Mouse (Mus musculus) thymus, postnatal 36 days (tissue): ENCODE measurements around the gene Krt80.

Experiments used
- DNase-seq, 2 experiments: peaks; one replicate each; pipeline ENCODE4 v3.0.0; 2022; ENCODE audit warnings: mixed read lengths in 2 of 2

The Krt80 gene

DNA sequence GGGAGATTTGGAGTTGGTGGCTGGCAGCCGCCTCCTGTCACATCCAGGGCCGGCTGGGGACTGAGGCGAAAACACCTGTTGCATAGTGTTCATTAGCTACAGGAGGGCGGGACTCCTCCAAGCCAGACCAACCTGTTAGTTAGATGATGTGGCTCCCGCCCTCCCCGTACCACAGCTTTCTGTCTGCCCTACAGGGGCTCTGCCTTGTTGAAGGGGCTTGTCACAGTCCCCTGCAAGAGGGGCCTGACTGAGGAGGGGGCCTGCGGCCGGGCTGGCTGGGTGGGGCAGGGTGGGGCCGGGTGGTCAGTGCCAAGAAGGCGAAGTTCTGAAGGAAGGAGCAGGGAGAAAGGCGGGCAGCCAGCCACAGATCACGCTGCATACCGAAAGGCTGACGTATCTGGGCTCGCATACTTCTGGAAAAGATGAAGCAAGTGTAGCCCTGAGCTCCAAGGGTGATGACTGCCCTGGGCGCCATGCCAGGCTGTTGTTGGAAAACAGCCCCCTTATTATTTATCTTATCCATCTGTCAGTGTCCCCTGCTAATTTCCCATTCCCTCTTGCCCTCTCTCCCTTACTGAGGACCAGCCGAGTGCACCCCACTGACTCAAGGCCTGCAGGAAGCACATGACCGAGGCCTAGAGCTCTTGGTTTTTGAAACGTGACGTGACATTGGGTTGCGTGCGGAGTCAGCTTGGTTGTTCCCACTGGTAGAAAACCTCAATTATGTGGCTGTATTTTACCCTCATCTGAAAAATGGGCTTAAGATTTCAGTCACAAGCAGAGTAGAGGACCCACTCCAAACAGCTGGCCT lies at the start of gene Krt80:
Krt80 (minus strand) TSS at position 62 of the 811 bp plus-strand sequence.
- no peak for DNase-seq

DNA sequence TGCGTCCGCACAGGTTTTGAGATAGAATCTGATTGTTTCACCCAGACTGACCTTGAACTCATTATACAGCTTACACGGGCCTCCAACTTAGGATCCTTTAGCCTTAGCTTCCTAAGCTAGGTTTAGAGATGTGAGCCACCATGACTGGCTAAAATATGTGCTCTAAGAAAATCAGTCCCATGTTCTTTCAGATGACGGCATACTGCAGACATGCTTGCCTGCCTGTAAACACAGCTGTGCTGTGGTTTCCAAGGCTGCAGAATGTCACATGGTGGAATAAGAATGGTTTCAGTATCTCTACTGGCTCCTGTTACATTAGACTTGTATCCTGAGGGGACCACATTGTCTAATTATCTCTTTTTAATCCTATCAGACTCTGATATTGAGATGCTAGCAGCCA lies 49.0 kb upstream of the Krt80 start:
- DNase-seq, result no peak

DNA sequence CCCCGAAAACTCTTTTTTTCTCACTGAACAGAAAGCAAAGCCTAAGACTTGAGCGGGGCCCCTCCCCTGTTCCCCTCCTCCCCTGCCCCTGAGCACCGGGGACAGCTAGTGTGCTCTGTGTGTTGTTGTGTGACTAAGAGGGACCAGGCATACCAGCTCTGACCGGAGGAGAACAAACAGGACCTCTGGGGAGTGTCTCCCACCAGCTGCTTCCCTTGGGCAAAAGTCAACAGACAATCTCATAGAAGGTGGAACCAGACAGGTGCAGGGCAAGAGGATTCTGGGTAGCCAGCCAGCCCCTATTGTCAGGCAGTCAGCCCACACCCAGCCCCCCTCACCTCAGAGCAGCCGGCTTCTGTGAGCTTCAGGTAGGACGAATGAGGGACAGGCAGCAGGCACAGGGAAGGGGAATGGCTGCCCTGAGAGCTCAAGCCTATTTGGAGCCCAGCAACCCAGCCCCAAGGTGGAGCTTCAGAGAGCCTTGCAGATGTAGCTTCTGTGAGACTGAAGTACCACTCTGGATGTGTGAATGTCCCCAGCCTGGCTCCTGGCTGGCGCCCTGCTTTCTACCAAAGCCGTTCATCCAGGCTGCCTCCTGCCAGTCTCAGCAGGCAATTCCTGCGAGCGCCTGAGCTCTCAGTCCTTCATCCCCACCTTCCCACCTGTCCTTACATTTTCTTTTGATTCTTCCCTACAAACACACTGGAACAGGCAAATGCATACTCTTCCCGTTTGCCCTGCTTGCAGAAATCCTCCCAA lies 45.0 kb upstream of the Krt80 start:
- DNase-seq, result no peak

DNA sequence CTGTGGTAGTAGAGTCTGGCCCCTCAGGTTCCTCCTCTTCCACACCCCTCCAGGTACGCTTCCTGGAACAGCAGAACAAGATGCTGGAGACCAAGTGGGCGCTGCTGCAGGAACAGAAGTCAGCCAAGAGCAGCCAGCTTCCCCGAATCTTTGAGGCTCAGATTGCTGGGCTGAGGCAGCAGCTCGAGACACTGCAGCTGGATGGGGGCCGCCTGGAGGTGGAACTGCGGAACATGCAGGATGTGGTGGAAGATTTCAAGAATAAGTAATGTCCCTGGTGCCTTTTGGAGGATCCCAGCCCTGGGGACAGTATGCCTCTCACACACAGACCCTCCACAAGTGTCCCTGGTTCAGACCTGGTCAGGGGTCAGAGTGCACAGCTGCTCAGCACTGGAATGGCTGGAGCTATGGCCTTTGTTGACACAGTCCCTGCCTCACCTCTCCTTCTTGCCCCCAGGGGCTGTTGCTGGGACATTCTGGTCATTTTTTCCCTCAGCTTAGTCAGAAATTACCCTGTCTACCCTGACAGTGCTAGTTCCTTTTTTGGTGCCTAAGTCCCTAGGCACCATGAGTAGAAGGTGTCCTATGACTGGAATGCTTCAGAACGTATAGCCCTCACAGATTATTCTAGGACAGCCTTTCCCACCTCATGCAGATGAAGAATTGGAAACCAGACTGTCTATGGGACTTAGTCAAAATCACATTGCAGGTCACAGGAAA lies 44.1 kb upstream of the Krt80 start:
- DNase-seq, result no peak

DNA sequence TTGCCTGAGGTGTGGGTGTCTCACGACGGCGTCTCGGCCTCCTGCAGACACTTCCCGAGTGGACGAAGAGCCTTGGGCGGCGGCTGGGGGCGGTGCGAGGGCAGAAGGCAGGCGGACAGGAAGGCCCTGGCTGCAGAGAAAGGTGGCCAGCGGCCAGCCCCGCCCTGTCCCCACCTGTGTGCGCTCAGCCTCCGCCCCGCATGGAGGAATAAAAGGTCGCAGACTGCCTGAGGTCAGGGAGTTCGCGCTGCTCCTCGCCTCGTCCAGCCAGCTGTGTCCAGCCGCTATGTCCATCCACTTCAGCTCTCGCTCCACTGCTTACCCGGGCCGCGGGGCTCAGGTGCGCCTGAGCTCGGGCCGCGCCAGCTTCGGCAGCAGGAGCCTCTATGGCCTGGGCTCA lies 42.2 kb upstream of the Krt80 start:
- DNase-seq, result no peak

DNA sequence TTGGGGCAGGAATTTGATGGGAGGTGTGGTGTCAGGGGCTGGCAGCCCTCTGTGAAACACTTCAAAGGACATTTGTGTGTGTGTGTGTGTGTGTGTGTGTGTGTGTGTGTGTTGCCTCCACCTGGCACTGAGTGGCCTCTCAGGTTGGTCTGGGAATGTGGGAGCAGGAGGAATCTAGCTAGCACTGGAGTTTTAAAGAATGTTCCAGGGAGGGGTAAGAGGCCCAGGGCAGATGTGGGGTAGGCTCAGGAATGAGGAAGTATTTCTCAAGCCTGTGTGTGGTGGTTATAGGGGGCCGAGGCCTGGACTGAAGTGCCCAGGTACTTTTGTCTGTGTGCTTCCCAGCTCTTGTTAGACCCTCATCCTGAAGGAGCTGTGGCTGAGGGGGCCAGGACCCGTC lies 40.8 kb upstream of the Krt80 start, which contains the start of gene Krt7:
Krt7 (plus strand) TSS at position 269 of the 400 bp plus-strand sequence.
- DNase-seq, result no peak

DNA sequence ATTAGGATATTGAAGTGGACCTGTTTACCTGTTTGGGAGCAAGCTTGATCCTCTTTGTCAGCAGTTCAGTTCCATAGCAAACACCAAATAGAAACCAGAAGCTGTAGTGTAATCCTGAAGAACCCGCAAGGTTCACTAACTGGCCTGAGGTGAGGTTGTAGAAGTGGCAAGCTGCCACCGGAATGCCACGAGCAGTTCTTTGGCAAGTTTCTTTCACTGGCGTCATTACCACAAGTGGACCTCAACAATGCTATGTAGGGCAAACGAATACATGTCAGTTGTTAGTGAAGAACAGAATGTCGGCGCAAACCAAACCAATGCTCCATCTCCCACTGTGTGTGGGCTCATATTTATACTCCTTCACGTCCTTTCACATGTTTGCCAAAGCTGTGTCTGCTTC lies 28.3 kb upstream of the Krt80 start:
- no peak for DNase-seq

DNA sequence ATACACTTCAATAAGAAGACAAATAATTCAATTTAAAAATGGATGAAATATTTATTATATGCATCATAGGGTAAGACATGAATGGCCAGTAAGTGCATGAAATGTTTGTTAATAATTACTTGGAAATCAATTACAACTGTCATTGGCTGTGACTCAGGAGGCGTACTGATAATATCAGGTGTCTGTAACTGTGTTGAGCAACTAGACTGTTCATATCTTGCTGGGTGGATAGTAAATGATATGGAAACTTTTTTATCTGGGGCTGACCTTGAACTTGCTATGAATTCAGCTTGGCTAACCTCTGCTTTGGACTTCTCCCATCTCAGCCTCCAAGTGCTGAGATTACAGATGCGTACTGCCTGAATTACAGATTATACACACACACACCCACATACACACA lies 27.7 kb upstream of the Krt80 start:
- no peak for DNase-seq

DNA sequence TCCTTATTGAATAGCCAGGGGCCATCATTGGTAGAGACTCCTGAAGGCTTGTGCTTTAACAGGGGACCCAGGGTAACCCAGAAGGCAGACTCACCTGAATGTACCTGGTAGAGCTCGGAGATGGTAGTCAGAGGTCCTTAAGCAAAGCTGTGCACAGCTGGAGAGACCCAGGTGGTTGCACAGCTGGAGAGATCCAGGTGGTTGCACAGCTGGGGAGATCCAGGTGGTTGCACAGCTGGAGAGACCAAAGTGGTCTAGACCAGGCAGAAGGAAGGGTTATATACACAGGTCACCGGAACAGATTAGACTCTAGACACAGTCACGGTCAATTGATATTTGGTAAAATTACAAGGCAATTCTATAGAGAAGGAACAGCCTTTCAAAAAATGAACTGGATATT lies 27.0 kb upstream of the Krt80 start:
- DNase-seq, result no peak

DNA sequence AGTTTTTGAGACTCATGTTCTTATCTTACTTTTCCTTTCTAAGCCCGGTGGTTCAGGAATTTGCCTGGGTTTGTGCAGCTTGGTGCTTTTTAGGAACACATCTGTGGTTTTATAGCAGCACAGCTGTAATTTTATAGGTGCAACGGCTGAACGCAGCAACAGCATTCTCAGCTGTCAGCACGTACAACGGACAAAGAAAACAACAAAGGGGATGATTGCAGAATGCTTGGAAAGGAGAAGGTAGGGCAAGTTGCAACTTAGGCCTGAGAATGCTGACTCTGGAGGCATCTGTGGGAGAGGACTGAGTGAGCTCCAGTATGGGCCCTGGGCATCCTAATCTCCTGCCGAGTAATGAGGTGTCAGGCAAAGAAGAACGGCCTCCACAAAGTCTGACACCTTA lies 26.5 kb upstream of the Krt80 start:
- DNase-seq, result no peak

DNA sequence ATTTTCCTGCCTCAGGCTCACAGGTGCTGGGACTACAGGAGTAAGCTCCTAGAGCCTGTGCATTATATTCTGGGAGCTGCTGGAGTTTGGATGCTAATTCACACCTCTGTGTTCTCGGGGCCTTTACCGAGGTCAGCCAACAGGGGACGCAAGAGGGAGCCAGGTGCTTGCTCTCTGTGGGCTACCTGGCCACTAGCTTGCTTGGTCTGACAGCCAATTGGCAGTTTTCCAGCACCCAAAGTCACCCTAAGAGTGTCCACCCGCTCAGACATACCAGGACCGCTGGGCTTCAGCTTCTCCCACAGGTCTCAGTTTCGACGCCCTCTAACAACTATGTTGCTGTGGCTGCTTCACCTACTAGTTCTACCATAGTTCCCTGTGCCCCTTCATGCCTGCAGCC lies 24.9 kb upstream of the Krt80 start:
- DNase-seq, result no peak

DNA sequence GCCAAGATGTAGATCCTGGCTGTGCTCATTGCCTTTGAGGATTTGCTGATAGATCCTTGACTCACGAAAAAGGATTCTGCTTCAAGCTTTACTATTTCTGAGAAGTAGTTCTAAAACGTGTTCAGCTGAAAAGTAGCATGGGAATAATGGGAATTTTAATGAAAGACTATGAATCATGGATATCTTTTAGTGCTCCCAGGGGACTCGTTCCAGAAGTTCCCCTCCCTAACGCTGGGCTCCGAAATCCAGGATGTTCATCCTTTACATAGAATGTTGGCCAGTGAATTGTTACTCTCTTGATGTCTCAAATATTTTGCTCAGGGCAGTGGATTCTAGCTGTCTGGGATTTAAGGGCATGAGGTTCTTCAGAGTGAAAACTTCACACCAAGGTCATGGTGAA lies 22.3 kb upstream of the Krt80 start:
- no peak for DNase-seq

DNA sequence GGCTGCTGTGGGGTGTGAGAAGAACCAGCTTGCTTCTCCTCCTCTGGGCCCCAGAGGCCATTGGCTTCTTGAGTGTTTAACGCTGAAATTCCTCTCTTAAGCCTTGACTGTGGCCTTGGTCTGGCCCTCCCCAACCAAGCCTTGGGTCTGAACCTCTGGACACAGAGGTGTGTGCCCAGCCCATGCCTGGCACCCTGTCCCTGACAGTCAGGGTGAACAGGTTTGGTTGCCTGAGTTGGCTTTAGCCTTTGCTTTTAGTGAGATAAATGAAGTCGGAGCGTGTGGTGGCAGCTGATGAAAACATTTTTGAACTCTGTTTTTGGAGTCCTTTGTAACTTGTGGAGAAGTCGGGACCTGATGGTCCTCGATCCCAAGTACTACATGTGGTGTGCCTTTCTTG lies 20.2 kb upstream of the Krt80 start:
- DNase-seq, result no peak

DNA sequence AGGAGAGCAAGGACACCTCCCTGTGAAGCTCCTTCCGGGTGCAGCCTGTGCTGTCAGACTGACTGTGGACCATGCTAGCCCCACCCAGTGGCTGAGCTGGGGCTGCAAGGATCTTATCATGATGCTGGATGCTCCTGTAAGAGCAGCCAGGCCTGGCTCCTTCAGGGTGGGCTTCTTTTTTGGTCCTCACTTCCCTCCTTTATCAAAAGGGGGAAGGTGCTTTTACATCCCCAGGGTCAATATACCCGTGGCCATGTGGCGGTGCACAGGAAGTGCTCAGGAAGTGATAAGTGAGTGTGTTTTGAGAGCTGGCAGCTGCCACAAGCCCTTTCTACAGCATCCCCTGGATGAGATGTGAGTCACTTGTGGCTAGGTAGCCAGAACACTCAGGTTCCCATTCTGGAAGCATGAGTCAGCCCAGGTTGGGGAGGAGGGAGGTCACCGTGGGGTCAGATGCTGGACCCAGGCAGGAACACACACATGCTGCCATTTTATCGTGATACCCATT lies 18.1 kb upstream of the Krt80 start:
- peak; percentile 14 to 25 for DNase-seq

DNA sequence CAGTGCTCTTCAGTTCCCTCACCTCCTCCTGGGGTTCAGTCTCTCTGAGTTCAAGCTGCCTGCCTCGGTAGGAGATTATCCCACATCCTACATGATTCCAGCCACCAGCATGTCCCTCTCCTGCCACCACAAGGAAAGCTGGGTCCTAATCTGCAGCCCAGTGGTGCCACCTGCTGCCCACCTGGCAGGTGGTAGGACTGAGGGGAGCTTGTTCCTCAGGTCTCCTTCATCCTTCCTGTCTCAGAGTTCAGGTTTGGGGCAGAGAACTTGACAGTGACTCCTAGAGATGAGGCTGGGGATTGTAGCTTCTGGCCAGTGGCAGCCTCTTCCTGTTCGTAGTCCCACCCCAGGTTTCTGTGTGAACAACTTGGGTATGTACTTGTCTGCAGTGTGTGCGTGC lies 17.2 kb upstream of the Krt80 start:
- DNase-seq, result no peak

DNA sequence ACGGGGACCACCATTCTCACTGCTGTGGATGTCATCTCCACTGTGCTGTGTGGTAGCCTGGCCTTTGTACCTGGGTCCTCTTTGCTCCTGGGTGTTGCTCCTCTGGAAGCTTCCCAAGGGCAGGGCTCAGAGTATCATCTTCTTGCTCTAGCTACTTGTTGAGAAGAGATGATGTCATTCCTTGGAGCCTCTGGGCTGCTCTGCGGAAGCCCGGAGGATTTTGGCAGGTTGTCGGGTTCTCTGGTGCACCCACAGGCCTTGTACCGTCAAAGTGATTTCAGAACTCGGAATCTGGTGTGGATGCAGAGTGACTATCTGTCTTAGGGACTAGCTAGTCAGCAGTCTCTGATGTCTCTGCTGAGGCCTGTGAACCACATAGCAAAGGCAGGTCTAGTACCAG lies 15.1 kb upstream of the Krt80 start:
- no peak for DNase-seq

DNA sequence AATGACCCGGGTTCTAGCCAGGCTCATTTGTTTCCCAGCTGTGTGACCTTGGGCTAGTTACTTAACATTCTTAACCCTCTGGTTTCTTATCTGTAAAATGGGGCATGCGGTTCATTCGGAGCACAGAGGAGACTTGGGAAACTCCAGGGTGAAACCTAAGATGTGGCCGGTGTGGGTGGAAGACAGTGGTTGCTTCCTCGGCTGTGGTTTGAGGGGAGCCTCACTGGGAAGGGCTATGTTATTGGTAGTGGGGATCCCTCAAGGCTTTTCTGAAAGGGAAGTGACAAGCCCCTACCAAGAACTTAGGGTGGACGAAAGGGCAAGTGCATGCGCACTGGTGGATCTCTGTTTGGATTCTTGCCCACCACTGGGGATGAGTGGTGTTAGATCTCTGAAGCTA lies 14.6 kb upstream of the Krt80 start:
- DNase-seq, result no peak

DNA sequence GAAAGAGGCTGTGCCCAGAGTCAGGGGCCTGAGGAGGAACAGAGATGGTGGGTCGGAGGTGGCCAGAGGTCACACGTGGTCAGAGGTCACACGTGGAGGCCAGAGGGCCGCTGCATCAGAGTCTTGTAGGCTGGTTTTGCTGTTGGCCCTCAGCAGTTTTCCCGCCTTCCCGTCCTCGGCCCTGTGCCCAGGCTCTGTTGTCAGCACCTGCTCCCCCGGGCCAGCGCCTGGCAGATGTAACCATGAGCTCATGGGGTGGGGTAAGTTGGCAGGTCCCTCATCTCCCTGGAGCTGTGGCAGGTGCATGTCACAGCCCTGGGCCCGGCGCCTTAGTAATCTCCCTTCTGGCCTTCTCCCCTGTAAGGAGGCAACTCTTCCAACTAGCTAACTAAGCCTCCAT lies 12.8 kb upstream of the Krt80 start:
- no peak for DNase-seq

DNA sequence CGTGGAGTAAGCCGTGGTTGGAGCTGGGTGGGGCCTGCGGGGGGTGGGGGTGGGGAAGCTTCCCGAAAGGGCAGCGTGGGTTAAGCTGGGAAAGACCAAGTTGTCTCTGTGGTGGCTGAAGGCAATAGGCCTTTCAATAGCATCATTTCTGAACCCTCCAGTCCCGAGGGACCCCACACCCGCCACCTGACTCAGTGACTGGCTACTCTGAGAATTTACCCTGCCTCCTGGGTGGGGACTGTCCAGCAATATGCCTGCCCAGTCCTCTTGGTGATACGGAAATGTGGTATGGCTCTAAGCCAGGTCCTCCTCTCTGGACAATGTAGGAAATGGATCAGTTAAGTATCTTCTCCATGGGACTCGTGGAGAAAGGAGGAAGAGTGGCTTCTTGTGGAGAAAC lies 11.8 kb upstream of the Krt80 start:
- no peak for DNase-seq

DNA sequence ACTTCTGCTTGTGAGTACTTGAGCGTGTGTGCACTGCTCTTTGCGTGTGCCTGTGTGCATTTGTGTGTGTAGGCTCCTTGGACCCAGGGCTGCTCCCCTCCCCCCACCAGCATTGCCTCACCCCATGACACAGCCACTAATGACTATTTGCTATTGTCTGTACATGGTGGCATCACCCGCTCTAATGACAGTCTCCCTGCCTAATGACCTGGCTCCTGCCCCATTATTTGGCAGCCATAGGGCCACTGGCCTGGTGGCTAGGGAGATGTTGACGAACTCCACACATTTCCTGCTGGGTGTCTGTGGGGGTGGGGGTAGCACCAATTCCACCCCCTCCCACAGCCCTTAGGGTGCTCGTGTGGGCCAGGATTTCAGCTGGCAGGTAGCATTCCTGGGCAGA lies 8.7 kb upstream of the Krt80 start:
- no peak for DNase-seq

DNA sequence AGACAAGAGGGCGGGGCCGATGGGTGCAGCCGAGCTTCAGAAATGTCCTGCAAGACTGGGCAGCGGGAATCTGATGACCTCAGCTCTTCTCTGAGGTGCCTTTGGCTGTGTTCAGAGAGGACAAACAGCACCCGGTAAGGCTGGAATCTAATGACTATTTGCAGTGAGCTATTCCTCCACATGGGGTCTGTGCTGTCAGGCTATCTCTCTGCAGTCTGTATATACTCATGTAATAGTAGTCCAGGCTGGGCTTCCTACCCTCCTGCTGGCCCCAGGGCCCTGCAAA lies 6.8 kb upstream of the Krt80 start:
- DNase-seq, result no peak

DNA sequence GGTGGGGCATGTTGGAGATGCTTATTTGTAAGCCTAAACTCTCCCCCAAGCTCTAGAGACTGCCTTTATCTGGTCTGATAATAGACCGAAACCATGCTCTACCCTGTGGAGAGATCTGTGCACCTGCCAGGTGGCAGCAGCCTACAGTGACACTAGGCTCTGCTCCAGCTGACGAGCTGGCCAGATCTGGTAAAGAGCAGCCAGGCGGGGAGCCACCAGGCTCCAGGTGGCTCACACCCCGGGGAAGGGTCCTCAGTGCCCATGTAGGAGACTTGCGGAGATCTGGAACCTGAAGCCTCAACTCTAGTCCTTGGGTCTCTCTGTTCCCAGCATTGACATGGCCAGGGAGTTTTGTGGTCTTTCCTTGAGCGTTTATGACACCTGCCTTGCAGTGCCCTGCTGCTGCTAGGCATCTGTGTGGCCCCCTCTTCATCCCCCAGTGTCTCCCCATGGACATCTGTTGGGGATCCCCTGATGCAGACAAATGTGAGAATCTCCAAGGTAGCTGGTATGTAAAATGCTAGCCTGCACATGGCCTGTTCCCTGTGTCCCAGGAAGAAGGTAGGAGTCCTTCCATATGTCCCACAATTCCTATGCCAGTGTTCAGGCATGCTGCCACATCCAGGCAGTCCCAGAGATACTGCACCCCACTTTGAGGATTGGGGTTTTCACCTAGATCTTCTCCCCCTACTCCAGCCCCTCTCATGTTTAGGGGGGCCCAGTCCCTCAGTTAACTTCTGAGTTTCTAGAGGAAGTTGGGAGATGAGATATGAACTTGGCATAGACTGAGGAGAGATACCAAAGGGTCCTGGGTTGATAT lies 6.2 kb upstream of the Krt80 start:
- DNase-seq, result no peak

DNA sequence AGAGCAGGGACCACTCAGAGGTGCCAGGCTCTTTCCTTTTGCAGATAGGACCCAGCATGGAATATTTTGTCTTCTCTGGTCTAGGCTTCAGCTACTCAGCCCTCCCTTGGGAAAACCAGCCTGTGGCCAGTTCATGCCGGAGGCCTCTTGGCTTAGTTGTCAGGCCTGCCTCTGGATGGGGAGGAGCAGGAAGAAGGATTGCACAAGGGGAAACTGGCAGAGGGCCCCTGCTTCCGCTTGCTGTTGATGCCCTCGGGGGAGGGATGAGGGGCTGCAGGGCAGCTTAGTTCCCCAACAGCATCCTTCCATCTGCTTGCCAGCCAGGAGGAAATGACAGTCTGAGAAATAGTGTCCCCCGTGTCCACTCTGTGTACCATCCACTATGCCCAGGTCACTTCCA lies 4.9 kb upstream of the Krt80 start:
- no peak for DNase-seq
